Mouse (Mus musculus) cerebellum, postnatal 25 days (tissue): ENCODE data around the gene Snx29.
A peak's percentile ranks its signal among the peaks of the same experiment; 100 is the strongest.

Source experiments
- DNase-seq, 2 experiments: peaks; one replicate each; pipeline ENCODE4 v3.0.0; 2021; ENCODE audit warnings: mixed read lengths in 2 of 2

Snx29 gene

DNA sequence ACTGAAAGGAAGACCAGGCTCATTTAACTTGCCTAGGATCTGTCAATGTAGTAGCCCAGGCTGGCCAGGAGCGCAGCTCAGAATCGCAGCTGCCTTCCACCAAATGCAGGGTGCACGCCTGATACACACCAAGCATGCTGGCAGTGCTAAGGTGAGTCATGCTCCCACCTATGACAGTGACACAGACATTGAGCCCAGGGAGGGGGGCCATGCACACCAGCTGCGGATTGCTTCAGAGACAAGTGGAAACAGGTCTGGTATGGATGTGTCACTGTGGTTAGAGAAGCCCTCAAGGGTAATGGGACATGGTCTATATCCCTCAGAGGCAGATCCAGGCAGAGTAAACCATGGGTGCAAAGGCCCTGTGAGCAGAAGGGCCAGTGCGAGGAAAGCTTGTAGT is 425.2 kb downstream of the Snx29 start:
- DNase-seq, result no peak

GRCm38 (mm10) chr16:11749111-11749510 is 426.4 kb downstream of the Snx29 start:
- no peak for DNase-seq

GRCm38 (mm10) chr16:11750605-11751004 is 427.9 kb downstream of the Snx29 start:
- DNase-seq, result no peak

- no peak for DNase-seq
These were observed 429.8 kb downstream of the Snx29 start for GRCm38 (mm10) chr16:11752557-11752956.

GRCm38 (mm10) chr16:11753466-11753865 is 430.8 kb downstream of the Snx29 start:
- DNase-seq, result no peak

DNA sequence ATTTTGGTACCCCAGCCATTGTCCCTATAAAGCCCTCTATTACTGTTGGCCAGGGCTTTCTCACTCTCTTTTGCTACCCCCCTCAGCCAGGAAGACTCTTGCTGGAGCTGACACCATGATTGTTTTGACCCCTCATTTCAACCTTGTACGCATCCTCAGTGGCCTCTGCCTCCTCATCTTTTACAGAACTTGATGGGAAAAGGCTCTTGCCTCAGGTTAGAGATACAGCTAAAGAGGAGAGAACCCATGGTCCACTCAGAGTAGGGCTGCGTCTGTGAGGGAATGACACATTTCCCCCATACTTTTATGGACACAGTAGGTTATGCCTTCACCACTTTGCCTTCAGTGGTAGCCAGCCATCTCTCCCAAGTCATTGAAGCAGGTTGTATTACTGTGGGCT is 431.4 kb downstream of the Snx29 start:
- no peak for DNase-seq

DNA sequence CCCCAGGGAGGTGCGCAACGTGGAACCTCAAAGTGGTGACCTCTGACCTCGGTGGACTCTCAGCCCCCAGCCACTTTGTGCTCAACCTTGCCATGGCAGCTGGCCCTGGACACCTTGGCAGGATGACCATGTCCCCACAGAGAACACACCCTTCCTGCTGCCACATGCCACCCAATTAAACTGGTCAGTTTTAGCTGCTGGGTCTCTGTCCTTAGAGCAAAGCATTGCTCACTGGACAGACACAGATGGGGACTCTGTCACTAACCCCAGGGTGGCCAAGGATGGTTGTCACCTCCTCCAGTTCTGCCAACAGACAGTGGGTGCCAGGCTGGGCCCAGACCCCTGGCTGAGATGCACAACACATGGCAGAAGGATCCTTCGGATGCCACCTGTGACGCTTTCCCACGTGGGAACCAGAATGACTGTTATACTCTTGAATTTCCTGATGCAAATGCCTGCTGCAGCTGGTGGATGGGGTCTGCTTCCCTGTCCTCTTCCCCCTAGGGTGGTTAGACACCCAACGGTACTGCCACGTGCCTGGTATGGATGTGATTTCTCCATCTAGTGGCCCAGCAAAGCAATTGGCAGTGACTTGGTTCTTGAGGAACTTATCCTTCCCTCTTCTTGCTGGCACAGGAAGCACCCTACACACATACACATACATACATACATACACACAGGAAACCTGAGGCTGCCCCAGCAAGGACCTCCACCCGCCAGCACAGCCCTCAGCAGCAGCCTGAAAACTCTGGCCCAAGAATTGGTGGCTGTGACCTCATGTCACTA is 432.8 kb downstream of the Snx29 start:
- DNase-seq, result no peak

DNA sequence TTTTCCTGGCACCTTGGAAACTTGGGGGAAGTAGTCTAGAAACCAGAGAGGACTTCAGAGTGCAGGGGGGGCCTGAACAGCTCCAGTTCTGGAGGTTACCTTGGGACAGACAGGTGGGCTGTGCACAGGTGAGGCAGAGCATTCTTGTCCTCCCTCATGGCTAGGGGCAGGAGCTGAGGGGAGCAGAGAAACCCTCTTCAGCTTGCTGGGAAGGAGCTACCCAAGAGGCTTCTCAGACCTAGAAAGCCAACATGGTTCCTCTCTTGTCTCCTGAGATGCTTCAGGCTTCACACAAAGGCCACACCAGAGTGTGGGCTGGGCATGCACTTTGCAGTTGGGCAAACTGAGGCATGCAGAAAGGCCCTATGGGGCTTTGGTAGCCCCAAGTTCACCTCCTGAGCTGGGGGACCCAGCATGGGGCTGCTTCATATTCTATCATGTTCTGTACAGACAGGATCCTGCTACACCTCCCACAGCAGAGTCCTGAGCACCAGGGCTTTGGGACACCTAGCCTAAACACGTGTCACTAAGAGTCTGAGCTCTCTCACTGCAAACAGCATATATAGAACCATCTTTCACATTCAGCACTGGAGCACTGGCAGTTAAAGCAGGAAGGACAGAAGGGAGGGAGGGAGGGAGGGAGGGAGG is 434.0 kb downstream of the Snx29 start:
- DNase-seq, result no peak

GRCm38 (mm10) chr16:11757471-11757870 is 434.8 kb downstream of the Snx29 start:
- DNase-seq, result no peak

DNA sequence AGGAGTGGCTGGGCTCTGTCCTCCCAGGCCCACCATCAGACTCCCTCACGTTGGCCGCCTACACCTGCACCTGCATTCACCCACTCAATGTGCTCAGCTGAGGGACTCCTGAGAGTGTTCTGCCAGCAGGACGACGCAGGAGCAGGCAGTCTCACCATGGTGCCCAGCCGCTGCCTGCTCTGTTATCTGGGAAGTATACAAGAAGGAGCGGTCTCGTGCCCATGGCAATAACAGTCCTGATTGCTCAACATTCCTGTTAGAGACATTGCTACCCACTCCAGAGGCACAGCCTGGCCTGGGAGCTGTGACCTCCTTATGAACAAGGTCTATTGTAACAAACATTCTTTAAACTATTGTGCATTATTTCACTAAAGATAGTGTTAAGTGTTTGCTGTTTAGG is 435.2 kb downstream of the Snx29 start:
- no peak for DNase-seq

DNA sequence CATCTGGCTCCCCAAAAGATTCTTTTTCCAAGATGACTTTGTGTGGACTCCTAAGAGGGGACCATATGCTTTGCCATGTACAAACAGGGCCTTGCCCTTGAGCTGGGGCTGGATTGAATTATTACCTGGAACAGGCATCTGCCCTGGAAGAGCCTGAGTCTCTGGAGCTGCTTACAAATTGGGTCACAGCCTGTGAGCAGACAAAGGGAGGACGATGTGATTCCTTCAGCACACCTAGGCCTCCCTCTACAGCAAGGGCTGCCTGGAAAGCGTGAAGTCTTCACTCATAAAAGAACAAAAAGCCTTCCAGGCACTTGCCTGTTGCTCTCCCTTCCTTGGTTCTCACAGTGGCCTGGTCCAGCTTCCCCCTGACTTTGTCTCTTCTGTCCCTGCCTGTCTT is 449.6 kb downstream of the Snx29 start:
- DNase-seq, result no peak

GRCm38 (mm10) chr16:11774321-11774720 is 451.6 kb downstream of the Snx29 start:
- DNase-seq, result no peak

GRCm38 (mm10) chr16:11776528-11776927 is 453.8 kb downstream of the Snx29 start:
- DNase-seq, result no peak

GRCm38 (mm10) chr16:11778191-11778590 is 455.5 kb downstream of the Snx29 start:
- no peak for DNase-seq

DNA sequence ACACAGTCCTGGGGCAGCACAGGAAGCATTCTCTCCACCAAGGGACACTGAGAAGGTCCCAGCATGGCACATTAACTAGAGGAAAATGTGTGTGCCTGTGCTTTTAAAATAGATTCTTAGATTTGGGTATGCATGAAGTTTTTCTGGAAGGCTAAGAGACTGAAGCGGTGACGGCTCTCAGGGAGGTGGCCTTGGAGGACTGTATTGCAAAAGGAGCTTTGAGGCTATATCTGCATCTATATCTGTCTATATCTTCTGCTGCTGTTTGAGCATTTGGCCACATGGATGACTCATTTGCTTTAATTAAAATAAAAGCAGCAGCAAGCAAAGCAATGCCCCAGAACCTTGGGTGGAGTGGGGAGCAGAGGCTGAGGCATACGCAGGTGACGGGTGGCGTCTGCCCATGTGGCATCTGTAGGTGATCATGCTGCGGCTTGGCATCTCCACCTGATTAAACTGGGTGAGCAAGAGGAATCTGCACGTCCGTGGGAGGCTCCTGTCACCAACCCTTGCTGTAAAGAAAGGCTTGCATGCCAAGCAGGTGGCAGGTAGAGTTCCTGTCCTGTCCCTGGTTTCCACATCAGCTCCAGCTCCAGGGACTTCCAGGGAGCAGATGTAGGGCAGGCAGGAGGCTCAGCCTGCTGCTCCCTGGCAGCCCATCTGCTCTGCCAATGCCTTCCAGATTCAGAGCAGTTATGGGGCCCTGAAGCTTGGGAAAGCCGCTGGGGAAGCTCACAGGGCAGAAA is 456.2 kb downstream of the Snx29 start:
- DNase-seq, result peak; percentile 77 to 82

DNA sequence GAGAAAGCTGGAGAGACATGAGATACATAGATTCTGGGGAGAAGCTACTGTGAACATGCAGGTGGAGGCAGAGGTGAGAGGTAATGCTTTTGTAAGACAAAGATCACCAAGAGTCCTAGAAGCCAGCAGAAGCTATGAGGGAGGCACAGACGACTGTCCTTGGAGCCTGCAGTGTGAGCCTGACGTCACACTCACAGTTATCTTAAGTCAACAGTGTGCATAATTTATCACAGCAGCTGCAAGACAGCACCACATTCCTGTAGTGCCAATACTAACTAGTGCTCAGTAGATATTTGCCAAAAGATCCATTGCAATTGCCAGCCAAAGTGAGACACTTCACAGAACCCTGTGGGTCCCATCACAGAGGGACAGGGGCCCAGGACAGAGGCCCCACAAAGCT is 459.4 kb downstream of the Snx29 start:
- no peak for DNase-seq

GRCm38 (mm10) chr16:11783337-11783736 is 460.6 kb downstream of the Snx29 start:
- no peak for DNase-seq

DNA sequence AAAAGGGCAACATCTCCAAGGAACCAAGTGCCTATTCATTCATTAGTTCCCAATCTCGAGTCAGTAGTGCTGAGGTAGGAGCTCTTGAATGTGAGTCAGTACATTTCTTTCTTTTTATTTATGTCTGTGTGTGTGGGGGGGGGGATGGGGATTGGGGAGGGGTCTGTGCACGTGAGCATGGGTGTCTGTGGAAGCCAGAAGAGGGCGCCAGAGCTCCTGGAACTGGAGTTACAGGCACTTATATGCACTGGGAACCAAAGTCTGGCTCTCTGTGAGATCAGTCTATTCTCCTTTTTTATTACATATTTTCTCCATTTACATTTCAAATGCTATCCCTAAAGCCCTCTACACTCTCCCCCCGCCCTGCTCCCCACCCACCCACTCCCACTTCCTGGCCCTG is 461.6 kb downstream of the Snx29 start:
- no peak for DNase-seq

DNA sequence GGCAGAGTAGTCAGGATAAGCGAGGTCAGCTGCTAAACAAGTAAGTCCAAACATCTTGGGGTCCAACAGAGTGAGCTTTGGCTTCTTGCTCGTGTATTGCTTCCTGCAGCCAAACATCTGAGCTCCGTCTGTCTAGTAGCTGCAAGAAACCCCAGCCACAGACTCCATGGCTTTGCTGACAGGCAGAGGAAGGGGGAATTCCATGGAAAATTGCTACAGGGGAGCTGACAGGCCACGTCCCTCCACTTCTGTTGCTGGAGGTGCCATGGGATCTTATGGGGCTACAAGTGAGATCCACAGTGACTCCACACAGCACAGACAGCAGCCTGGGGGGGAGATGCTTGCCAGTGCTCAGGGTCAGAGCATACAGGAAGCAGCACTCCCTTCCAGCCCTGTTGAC is 463.1 kb downstream of the Snx29 start:
- no peak for DNase-seq

- no peak for DNase-seq
These were observed 467.8 kb downstream of the Snx29 start for GRCm38 (mm10) chr16:11790476-11790875.

- DNase-seq, result no peak
These were observed 470.7 kb downstream of the Snx29 start for GRCm38 (mm10) chr16:11793391-11793790.

- DNase-seq, result no peak
These were observed 471.9 kb downstream of the Snx29 start for GRCm38 (mm10) chr16:11794628-11795027.

GRCm38 (mm10) chr16:11795758-11796460 is 473.2 kb downstream of the Snx29 start:
- no peak for DNase-seq
